Mouse (Mus musculus) adrenal gland, adult (tissue): Measurements from ENCODE around the gene Mta1.

ENCODE experiments used
- DNase-seq, 2 experiments: peaks; one replicate each; pipeline ENCODE4 v3.0.0; 2022 to 2023; ENCODE audit warnings: low spot score in 1 of 2; ENCODE audit not compliant: inconsistent age in 2 of 2

The Mta1 gene

DNA sequence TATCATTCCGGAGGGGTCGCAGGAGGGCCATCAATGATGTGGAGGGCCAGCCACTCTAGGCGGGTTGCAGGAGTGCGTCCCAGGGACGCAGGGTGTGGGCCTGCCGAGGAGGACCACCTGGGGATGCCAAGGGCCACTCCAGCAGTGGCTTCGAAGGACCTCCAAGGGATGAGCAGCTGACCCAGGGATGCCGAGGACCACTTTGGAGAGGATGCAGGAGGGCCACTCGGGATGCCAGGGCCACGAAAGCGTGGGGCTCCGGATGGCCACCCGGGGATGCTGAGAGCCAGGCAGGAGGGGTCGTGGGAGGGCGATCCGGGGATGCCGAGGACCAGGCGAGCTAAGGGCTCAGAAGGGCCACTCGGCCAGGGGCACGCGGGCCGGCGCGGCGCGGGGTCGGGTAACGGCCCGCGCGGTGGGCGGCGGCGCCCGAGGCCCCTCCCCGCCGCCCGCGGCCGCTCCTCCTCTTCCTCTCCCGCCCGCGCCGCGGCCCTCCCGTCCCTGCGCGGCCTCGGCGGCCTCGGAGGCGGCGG, at the start of gene Mta1:
Mta1 (plus strand) TSS at position 530 of the 533 bp plus-strand sequence.
- DNase-seq: peak; percentile 64 to 83

DNA sequence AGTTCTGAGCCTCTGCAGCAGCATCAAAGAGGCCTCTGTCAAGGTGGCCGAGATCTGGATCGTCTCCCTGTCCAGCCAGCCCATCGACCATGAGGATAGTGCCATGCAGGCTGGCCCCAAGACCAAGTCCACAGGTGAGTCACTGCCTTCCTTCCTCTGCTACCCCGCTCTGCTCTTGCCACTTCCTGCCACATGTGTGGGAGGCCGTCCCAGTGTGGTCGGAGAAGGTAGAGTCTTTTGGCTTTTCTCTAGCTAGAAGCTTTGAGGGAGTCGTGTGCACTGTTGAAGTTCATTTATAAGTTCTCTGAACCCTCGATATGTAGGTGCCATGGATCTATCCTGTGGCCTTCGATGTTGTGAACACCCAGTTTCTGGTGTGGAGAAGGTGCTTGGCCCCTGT, 48.2 kb upstream of the Mta1 start:
- no peak for DNase-seq

DNA sequence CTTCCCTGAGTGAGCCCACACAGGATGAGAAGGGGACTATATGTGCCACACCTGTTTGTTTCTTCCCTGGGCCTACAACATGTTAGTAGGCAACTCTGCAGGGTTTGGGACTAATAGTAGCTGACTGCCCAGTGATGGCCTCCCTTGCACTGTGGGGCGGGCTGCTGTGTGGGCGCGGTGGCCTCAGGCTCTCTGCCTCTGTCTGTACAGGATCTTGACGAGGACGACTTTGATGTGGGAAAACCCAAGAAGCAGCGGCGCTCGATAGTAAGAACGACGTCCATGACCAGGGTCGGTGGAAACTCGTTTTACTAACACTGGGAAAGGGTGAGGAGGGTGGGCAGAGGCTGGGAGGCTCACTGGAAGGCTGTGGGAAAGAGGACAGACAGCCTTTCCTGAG, 47.4 kb upstream of the Mta1 start:
- DNase-seq: no peak

DNA sequence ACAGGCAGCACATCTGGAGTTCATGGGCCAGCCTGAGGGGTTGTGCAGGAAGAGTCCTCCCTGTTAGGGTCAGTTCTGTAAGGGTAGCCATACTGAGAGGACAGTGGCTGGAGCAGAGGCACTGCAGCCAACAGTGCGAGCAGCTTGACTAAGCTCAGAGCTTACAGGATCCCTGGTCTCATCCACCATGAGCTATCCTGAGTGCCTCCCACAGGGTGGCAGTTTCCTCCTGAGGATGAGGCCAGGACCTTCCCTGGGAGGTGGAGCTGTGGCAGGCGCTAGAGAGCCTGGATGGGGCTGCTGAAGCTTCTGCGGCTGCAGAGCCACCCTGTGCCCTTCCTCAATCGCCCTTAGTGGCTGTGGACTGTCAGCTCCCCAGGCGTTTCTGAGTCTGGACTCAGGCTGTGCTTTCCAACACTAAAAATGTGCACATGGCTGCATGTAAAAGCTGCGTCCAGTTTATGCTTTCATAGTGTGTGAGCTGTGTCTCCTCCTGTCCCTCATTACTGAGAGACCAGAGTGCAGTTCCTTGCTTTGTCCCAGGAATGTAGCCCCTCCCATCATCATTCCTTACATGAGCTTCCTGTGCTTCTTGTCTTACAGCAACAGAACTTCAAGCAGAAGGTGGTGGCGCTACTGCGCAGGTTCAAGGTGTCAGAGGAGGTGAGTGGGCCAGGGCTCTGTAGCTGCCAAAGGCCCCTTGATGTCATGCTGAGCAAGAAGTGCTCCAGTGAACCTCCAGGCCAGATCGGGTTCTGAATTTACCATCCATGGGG, 46.3 kb upstream of the Mta1 start:
- DNase-seq: no peak

DNA sequence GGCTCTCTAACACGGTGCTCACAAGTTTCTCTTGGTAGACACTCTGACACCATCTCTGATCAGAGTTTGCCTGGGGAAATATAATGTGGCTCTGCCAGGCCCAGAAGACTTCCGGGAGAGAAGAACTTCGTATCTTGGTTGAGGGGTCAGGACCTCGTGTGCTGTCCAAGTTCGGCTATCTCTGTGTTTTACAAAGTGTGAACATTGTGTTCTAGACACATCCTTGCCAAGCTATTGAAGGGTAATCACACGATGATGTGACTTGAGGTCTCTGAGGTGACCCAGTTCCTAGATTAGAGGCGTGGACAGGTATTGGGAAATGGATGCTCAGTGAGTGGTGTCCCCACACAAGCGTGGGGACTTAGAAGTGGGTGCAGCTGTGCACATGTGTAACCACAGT, 42.0 kb upstream of the Mta1 start:
- DNase-seq: no peak

DNA sequence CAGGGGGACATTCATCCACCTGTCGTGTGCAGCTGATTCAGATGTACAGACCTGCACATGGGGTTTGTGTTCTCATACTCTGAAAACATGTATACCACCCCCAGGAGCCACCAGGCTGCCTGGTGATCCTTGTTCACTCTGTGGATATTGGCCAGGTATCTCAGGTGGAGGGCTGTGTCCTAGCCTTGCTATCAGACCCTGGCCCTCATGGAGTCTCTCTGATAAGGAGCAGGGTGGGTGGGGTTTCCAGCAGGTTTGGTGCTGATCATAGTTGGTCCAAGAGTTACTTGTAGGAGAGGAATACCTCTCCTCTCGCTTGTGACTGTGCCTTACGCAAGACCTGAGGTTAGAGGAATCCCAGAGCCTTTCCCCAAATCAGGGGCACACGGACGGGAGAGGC, 37.9 kb upstream of the Mta1 start:
- no peak for DNase-seq

DNA sequence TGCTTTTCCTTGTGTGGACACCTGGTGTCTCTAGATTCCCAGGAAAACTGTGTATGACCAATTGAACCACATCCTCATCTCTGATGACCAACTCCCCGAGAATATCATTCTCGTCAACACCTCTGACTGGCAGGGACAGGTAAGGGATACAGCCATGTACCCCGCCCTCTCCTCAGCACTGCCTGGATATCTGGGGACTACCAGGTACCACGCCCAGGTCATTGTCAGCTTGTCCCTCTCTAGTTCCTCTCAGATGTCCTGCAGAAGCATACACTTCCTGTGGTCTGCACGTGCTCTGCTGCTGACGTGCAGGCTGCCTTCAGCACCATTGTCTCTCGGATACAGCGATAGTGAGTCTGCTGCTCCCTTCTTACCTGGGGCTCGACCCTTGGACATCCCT, 36.5 kb upstream of the Mta1 start:
- no peak for DNase-seq

DNA sequence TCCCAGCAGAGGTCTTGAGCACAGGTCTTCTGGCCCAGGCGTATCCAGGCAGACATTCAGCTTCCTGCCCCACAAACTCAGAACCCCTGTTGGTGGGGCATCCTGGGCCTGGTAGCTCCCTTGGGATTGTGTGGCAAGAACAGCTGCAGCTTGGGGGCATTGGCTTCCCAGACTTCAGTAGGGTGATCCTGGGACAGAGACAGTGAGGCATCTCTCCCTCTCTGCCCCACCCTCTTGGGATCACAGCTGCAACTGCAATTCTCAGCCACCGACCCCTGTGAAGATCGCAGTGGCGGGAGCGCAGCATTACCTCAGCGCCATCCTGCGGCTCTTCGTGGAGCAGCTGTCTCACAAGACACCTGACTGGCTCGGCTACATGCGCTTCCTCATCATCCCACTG, 35.9 kb upstream of the Mta1 start:
- no peak for DNase-seq

DNA sequence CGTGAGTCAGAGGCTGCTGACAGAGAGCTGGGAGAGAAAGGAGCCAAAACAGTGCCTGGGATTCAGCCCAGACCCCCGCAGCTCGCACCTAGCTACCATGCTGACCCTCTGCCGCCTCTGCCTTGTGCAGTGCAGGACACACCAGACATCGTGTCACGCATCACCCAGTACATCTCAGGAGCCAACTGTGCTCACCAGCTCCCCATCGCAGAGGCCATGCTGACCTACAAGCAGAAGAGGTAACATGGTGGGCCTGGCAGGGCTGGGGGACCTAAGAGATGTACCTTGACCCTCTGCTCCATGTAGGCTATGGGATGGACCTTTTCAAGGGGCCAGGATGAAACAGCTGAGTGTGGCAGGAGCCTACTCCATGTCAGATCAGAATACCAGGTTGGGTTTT, 34.4 kb upstream of the Mta1 start:
- no peak for DNase-seq

DNA sequence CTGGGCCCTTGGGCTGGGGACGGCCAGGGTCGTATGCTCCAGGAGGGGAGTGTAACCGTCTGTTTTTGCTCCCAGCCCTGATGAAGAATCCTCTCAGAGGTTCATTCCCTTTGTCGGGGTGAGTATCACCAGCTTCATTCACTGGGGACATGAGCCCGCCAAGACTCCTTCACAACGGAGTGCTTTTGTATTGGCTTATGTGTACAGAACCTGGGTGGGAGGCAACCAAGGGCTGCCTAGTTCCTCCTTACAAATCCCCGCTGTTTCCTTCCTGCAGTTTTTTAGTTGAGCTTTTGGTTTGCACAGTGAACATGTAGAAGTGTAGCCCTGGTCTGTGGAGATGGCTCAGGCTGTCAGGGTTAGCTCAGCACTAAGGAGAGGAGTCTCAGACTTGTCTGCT, 30.1 kb upstream of the Mta1 start:
- no peak for DNase-seq

DNA sequence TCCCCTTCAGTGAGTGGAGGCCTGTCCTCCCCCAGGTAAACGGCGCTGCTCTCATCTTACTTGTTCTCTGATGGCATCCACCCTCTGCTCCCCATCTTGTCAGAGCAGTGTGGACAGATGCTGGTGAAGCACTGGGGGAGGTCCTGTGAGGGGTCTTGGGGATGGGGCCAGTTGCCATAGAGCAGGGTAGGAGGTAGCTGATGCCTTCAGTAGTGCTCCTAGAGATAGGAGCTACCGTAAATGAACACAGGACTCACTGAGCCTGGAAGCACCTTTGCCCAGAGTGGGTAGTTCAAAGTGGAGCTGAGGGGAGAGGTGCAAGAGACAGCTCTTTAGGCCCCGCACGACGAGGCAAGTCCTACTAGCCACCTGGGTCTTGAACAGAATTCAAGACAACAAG, 28.7 kb upstream of the Mta1 start:
- no peak for DNase-seq

DNA sequence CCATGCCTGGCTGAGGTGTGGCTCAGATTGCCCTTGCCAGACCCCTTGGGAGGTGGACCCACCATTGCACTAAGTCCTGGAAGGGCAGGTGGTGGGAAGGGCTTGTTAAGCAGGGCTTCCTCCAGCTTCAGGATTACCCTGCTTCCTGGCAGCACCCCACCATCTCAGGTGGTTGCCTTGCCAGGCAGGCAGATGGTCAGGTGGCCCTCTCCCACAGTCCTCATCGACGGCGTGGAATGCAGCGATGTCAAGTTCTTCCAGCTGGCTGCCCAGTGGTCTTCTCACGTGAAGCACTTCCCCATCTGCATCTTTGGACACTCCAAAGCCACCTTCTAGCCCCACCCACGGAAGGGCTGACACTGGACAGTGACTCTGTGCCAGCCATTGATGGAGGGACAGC, 26.8 kb upstream of the Mta1 start:
- DNase-seq: peak in 1 of 2 experiments; percentile 37

DNA sequence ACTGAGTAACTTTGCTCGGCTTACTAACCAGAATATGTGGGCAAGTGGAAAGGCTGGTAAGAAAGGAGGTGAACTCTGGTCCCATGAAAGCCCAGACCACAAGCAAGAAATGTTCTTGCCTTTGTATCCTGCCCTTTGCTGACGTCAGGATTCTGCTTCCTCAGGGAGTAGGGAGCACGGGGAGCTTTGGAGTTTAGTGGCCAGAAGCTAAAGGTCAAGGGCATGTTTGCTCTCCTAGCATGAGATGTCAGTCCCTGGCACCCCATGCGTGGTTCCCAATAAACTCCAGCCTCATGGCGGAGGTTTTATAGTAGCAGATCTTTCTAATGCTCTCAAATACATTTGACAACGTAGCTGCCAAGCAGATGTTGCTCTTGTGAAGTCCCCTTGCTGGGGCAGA, 26.3 kb upstream of the Mta1 start:
- peak; percentile 37 to 67 for DNase-seq

DNA sequence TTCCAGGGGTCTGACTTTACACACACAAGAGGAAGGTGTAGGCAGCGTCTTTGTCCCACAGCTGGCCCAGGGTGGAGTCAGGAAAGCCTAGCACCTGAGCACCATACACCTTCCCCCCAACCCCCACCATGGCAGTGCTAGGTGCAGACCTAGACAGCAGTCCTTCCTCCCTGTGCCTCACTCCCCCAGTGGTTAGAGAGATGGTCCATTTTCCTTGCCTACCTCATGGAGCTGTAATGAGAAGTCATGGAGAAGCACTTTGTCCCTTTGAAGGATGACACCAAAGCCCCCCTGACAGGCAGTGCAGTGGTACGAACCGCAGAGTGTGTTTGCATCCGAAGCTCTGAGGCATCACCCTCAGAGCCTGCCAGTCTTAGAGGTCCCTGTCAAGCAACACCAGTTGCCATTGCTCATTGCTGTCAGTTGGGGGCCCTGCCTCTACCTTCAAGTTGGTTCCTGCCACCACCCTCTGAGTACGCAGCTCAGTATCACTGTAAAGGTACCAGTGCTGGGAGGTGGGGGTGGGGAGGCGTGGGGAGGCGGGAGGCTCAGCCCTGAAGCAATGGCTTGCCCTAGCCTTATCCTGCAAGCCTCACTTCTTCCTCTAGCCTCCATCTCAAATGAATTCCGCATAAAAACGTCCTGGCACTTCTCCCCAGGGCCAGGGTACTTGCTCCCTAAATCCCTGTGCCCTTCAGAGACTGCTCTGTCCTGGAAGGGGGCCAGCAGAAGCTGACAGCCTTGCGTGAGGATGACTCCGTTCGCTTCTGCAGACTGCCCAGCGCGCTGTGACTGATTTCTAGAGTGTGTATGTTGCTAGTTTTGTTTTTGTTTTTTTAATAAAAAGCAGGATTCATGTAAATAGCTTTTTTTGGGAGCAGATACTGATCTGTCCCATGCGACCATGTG, 24.4 kb upstream of the Mta1 start:
- DNase-seq: peak; percentile 67 to 72

DNA sequence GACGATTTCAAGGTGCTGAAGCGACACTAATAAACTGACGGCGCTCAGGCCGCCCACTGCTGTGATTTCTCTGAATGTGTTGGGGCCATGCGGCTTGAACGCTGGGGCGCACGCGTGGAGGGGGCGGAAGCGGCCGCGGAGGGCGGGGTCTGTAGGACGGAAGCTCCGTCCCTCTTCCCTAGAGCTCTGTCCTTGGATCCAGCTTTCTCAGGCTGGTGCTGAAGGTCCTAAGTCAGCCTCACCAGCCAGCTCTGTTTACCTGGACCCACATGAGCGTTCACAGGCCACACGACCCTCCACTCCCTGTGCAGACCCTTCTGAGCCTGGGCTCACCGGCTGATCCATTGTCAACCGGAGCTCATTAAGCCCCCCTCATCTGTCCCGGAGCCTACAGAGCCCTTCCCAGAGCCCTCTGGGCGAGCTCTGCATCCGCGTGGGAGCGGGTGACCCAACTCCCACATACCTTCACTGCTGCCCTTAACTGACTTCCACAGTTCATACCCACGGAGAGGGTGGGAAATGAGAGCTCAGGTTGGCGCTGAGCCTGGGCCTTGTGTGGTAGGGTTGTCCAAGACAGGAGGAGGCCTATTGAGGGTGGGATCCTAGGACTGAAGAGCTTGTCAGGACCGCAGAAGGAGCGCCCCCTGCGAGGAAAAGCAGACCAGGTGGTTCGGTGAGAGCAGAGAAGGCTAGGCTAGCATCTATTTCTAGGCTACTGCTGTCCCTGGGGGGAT, 23.6 kb upstream of the Mta1 start, which contains the start of gene Tex22:
Tex22 (plus strand) TSS at position 174 of the 734 bp plus-strand sequence.
- DNase-seq: peak; percentile 93 to 97

DNA sequence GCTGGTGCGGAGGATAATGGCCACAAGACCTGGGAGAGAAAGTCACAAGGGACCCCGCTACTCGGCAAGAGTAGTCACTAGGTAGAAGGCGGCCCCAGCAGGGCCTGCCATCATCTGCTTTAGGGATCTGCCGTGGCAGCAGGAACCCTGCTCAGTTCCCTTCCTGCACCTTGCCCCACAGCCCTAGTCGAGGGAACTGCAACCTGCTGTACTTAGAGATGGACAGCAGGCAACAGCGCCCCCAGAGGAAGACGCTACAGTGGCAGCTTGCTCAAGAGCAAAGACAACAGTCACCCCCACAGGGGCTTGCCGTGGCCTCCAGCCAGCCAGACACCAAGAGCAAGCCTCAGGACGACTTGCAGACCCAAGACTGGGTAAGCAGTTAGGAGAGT, 23.0 kb upstream of the Mta1 start:
- peak; percentile 85 to 94 for DNase-seq

DNA sequence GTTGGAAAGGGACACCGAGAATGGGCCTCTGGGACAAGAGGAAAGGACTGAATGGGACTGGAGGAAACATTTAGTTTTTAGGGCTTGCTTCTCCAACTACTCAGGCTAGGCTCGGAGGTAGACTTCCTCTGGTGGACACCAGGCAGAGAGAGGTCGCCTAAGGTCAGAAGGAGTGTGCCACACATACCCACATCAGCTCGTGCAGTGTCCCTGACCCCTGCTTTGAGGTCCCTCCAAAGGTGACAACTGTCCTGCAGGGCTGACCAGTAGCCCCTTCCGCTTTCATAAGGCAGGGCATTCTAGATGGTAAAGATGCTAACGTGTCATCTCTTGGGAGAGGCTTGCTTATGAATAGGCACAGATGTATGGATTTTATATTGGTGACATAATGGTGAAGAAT, 22.6 kb upstream of the Mta1 start:
- no peak for DNase-seq

DNA sequence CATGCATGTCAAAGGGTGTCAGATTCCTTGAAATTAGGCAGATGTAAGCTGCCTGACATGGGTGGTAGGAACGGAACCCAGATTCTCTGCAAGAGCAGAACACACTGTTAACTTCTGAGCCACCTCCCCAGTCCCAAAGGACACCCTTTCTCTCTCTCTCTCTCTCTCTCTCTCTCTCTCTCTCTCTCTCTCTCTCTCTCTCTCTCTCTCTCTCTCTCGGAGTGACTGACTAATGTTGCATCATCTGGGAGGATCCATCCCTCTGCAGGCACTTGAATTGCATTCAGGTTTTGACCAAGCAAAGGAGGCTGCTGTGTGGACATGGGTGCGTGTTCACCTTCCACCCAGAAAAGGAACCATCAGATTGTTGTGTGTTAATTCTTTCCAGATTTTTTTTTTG, 10.8 kb upstream of the Mta1 start:
- no peak for DNase-seq

DNA sequence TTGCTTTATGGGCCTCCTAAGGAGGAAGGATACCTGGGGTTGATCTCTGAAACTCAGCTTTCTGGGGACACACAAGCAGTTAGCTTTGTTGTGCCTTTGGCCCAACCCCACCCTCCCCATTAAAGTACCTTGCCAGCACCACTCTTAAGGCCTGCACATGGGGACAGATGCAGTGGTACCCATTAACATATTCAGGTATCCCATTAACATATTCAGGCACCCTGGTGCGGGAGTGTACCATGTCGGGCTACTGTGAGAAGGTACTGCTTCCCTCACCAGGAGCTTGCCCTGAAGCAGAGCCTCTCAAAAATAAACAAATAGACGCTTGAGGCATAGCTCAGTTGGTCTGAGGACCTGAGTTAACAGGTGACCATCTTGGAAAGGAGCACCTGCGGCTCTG, 10.1 kb upstream of the Mta1 start:
- DNase-seq: no peak

DNA sequence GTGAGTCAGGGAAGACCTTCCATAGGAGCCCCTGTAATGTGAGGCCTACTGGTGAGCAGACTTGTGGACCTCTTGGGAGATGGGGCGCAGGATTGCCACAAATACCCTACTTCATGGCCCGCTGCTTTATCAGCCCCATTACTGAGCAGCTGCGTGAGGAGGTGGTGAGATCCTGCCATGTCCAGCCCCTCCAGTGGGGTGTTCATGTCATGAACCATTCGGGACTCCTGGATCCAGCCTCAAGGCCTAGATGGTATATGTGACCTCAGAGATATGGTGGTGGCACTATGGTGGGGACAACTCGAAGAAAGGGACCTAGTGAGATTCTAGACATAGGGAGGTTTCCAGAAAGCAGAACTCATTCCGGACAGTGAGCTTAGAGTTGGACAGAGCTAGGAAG, 9.0 kb upstream of the Mta1 start:
- no peak for DNase-seq

DNA sequence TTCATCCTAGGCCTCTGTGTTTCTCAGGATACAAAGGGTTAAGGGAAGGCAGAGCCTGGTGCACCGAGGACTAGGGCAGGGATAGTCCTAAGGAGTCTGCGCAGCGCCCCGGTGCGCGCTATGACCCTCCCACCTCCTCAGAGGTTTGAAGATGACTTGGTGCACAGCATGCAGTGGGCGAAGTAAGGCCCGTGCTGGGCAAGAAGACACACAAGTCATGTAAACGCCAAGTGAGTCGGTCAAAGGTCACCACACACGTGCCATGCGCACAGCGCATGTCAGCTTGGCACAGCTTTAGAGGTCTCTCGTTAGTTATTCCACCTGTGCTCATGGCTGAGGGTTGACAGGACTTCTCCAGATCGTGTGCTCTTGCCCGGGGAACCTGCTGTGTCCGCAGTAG, 8.0 kb upstream of the Mta1 start:
- no peak for DNase-seq
